ENCODE assay signal across 10 mouse cellular contexts in the genomic region with DNA sequence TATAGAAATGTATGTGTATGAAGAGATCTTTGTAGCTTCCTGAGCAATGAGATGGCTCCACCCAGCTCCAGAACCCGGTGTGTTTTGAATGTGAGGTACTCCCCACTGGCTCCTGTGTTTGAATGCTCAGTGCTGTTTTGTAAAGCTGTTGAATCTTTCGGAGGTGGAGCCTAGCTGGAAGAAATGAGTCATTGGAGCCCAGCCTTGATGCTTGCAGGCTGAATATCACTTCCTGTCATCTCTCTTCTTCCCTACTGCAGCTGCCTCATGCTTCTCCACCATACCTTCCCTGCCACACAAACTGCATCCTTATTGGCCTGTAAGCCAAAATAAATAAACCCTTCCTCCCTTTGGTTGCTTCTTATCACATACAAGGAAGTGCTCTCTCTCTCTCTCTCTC. TPM values are rescaled to one million over a fixed set of nuclear protein-coding genes. Genes with fewer than 3 reads are reported as not detected.
DNase-seq lines count a peak whose midpoint lies in the region; ATAC-seq and TF ChIP-seq lines count a peak whose summit lies in the region.
"Had no signal": no experiment of that assay in that cellular context is flagged by ENCODE, and none has a peak within 500 bp of the region (broad histone marks: within the 10 kb centered on the region; RNA-seq: fewer than 3 reads in every experiment).

No protein-coding gene starts in this region.

- no peaks in the 10 kb centered on the region for H3K4me1 ChIP-seq in embryonic facial prominence, embryonic 14.5 days (ENCODE audit: control insufficient read depth, insufficient read depth, low read length)
- H3K4me1 ChIP-seq in embryonic facial prominence, embryonic 10.5 days = no peaks in the 10 kb centered on the region
- H3K4me1 ChIP-seq in lung, embryonic 14.5 days (ENCODE audit: insufficient read depth) = no peaks in the 10 kb centered on the region
- H3K4me1 ChIP-seq: lung, embryonic 15.5 days had no signal

- no peaks in the 10 kb centered on the region for H3K27me3 ChIP-seq in embryonic facial prominence, embryonic 14.5 days (replicated peaks; ENCODE audit: control insufficient read depth, insufficient read depth, low read length)
- no peaks in the 10 kb centered on the region for H3K27me3 ChIP-seq in embryonic facial prominence, embryonic 10.5 days (replicated peaks; ENCODE audit: low read depth, poor library complexity, severe bottlenecking)
- H3K27me3 ChIP-seq in lung, embryonic 14.5 days (ENCODE audit: insufficient read depth, low read length) = no peaks in the 10 kb centered on the region
- H3K27me3 ChIP-seq: lung, embryonic 15.5 days had no signal

- DNase-seq in embryonic facial prominence, embryonic 14.5 days (ENCODE audit: low spot score) = peak; percentile 23
- DNase-seq in embryonic facial prominence, embryonic 10.5 days (ENCODE audit: low spot score) = no peak
- DNase-seq in lung, embryonic 14.5 days = peak; percentile 12
- no peak for DNase-seq in lung, postnatal 14 days
- DNase-seq in adrenal gland, postnatal 10 days = peak; percentile 35
- DNase-seq in naive thymus-derived CD4-positive, alpha-beta T cell, adult 2 months (ENCODE audit: low read depth) = peak; percentile 13
- DNase-seq in liver (no peak), MN1 (ENCODE audit: low spot score) (no peak)
- DNase-seq: cerebellum, postnatal 36 days had no signal

- H3K27ac ChIP-seq in embryonic facial prominence, embryonic 14.5 days (replicated peaks; ENCODE audit: low read depth, low read length) = no peak overlapping the region
- no peak overlapping the region for H3K27ac ChIP-seq in embryonic facial prominence, embryonic 10.5 days (replicated peaks)
- H3K27ac ChIP-seq in lung, embryonic 14.5 days (ENCODE audit: low read depth) = no peak overlapping the region
- H3K27ac ChIP-seq: lung, embryonic 15.5 days had no signal

- H3K4me3 ChIP-seq in embryonic facial prominence, embryonic 14.5 days (ENCODE audit: low read depth, low read length) = no peak overlapping the region
- no peak overlapping the region for H3K4me3 ChIP-seq in embryonic facial prominence, embryonic 10.5 days
- no peak overlapping the region for H3K4me3 ChIP-seq in lung, embryonic 14.5 days (ENCODE audit: low read depth, low read length)
- H3K4me3 ChIP-seq: lung, embryonic 15.5 days had no signal

- ATAC-seq in embryonic facial prominence, embryonic 14.5 days (ENCODE audit: low read depth) = no peak
- ATAC-seq in lung, embryonic 14.5 days (ENCODE audit: insufficient read depth) = no peak

- no peaks in the 10 kb centered on the region for H3K36me3 ChIP-seq in embryonic facial prominence, embryonic 14.5 days (ENCODE audit: control insufficient read depth, insufficient read depth, low read length)
- H3K36me3 ChIP-seq in embryonic facial prominence, embryonic 10.5 days (replicated peaks) = no peaks in the 10 kb centered on the region
- H3K36me3 ChIP-seq in lung, embryonic 14.5 days (ENCODE audit: insufficient read depth) = no peaks in the 10 kb centered on the region
- H3K36me3 ChIP-seq: lung, embryonic 15.5 days had no signal

- 33% methylated on average over 2 of the region's 2 CpGs for whole genome bisulfite sequencing in embryonic facial prominence, embryonic 14.5 days
- 45% methylated on average over 2 of the region's 2 CpGs for WGBS in embryonic facial prominence, embryonic 10.5 days
- WGBS in lung, embryonic 14.5 days = 26% methylated on average over 2 of the region's 2 CpGs

- no peak overlapping the region for H3K9ac ChIP-seq in embryonic facial prominence, embryonic 14.5 days (ENCODE audit: low read depth, low read length)
- no peak overlapping the region for H3K9ac ChIP-seq in lung, embryonic 14.5 days
- H3K9ac ChIP-seq: lung, embryonic 15.5 days had no signal

- H3K9me3 ChIP-seq in embryonic facial prominence, embryonic 14.5 days (ENCODE audit: control insufficient read depth, low read length) = no peaks in the 10 kb centered on the region
- H3K9me3 ChIP-seq in embryonic facial prominence, embryonic 10.5 days = no peaks in the 10 kb centered on the region
- no peaks in the 10 kb centered on the region for H3K9me3 ChIP-seq in lung, embryonic 14.5 days (ENCODE audit: low read depth, low read length)
- H3K9me3 ChIP-seq: lung, embryonic 15.5 days had no signal

- TF ChIP-seq CTCF in lung, embryonic 14.5 days (IDR thresholded peaks at IDR 0.05; ENCODE audit: low read depth) = no peak

- no peak overlapping the region for H3K4me2 ChIP-seq in embryonic facial prominence, embryonic 14.5 days (ENCODE audit: low read depth, low read length)
- H3K4me2 ChIP-seq in lung, embryonic 14.5 days = no peak overlapping the region
- H3K4me2 ChIP-seq: lung, embryonic 15.5 days had no signal

RNA-seq across cellular contexts. Expression of gene Col6a6, which starts 59.6 kb away (rescaled TPM):
- polyA plus RNA-seq in embryonic facial prominence, embryonic 14.5 days (2014; fragmentation: Nextera tagmentation; extraction: Ambion mirVana) = 7.8 and 8.0 TPM in 2 replicates
- 0.06 and 0.11 TPM in 2 replicates for polyA plus RNA-seq in embryonic facial prominence, embryonic 10.5 days (2016; fragmentation: Nextera tagmentation; extraction: Ambion mirVana)
- polyA plus RNA-seq in lung, embryonic 14.5 days (2014; fragmentation: Nextera tagmentation; extraction: Ambion mirVana) = 1.3 and 1.6 TPM in 2 replicates
- 10 to 100 TPM in 1 of 2 experiments, 1 to 10 TPM in 1; 9.3 to 11.5 TPM for total RNA-seq in adrenal gland, postnatal 10 days (2021)

Comparison
In these comparisons a context has a peak if more than half of its experiments do, and no peak if none do; other contexts are left out.
1. DNase-seq: peak in embryonic facial prominence, embryonic 14.5 days (single experiment), lung, embryonic 14.5 days (single experiment), adrenal gland, postnatal 10 days (single experiment) and naive thymus-derived CD4-positive, alpha-beta T cell, adult 2 months (single experiment); none in embryonic facial prominence, embryonic 10.5 days (single experiment), lung, postnatal 14 days (single experiment), liver (single experiment) and MN1 (single experiment).